Mouse (Mus musculus) hindbrain, embryonic 10.5 days (tissue): ENCODE results near the gene Alg9. TPM values are rescaled to one million over a fixed set of nuclear protein-coding genes. Genes with fewer than 3 reads are reported as not detected.

Experiments used
- DNase-seq: peaks from one replicate; pipeline ENCODE4 v3.0.0-alpha.2; 2017; ENCODE audit warnings: low spot score
- H3K27ac ChIP-seq: fragments of 300-500 bp; sonication (generic); 2 replicates; pipeline ENCODE4 v1.5.1; 2016; ENCODE audit warnings: mild to moderate bottlenecking, moderate library complexity
- H3K27me3 ChIP-seq: fragments of 300-500 bp; sonication (generic); 2 replicates; pipeline ENCODE4 v1.6.1; 2016; ENCODE audit warnings: mild to moderate bottlenecking; ENCODE audit not compliant: poor library complexity, insufficient read depth, severe bottlenecking
- H3K36me3 ChIP-seq: fragments of 300-500 bp; sonication (generic); 2 replicates; pipeline ENCODE4 v1.6.1; 2016; ENCODE audit warnings: mild to moderate bottlenecking, moderate library complexity
- H3K4me1 ChIP-seq: fragments of 300-500 bp; sonication (generic); replicated peaks from 2 replicates; pipeline ENCODE4 v1.6.1; 2016; ENCODE audit warnings: mild to moderate bottlenecking
- H3K4me3 ChIP-seq: fragments of 300-500 bp; sonication (generic); 2 replicates; pipeline ENCODE4 v1.5.1; 2016; ENCODE audit warnings: mild to moderate bottlenecking, moderate library complexity
- H3K9me3 ChIP-seq: fragments of 300-500 bp; sonication (generic); 2 replicates; pipeline ENCODE4 v1.6.1; 2016; ENCODE audit warnings: mild to moderate bottlenecking, moderate library complexity
- WGBS: fragments of 180-500 bp; shearing (Covaris S2); methylation state at CpG from one replicate; pipeline ENCODE4 v1.1.7; 2016; 5-methylcytosine and 5-hydroxymethylcytosine counted together
- polyA plus RNA-seq: library from polyadenylated mRNA; unstranded; fragments of >200 nt; fragmentation: Nextera tagmentation; extraction: Ambion mirVana; gene quantifications from 2 replicates; pipeline ENCODE4 v1.2.1, GENCODE M21; 2016

Gene Alg9
- polyA plus RNA-seq, 1 experiment from 2014 or later: 42.5 TPM

DNA sequence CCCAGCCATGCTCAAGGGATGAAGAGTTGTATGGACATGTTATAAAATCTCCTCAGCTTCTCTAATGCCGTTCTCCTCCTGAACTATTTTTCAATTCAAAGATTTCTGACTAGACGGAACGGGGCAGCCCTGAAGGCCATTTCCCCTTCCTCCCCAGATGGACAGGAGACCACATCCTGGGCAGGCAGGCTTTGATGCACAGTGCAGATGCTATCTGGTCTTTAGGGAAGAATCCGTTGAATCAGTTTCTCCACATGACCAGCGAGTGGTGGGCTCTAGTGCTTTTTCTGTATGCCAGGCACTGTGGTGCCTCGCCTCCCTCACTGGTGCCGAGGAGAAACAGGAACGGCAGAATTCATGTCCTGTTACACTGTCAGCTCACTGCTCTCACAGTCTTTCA, 59.0 kb downstream of the Alg9 start:
- Histone ChIP-seq H3K27ac (no peak overlapping the region), H3K27me3 (no peaks in the 10 kb centered on the region), H3K4me1 (no peaks in the 10 kb centered on the region), H3K36me3 (peaks cover 32% of the 10 kb centered on the region), H3K4me3 (no peak overlapping the region), H3K9me3 (no peaks in the 10 kb centered on the region)
- no peak for DNase-seq
- 87% methylated on average over 8 of the region's 8 CpGs for WGBS

DNA sequence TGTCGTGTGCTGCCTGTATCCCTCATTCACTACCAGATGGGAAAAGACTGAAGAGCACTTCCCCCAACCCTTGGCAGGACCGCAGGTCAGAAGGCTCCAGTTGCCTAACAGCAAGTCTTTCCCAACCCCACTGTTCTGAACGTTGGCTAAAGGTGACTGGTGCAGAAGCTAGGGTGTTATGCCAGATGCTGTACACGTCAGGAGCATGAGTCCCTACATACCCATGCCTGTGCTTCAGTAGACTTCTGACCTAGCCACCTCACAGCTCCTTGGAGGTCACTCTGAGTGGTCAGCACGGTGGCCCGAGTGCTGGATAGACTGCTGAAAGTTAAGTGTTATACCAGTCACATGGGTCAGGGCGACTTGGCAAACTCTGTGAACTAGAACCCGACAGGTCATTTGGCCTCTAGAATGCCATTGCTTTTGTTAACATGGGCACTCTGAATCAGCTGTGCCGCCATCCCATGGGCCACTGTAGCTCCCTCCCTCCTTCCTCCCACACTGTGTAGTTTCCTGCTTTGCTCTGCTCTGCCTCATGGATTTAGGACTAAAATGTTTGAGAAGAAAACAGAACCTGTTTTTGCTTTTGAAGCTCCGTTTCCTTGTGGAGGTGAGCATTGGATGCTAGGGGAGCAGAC, 60.4 kb downstream of the Alg9 start:
- no peak overlapping the region for H3K27ac ChIP-seq
- H3K9me3 ChIP-seq: no peaks in the 10 kb centered on the region
- H3K36me3 ChIP-seq: peaks cover 32% of the 10 kb centered on the region
- 90% methylated on average over 10 of the region's 10 CpGs for WGBS
- DNase-seq: no peak
- H3K4me3 ChIP-seq: no peak overlapping the region
- no peaks in the 10 kb centered on the region for H3K4me1 ChIP-seq
- no peaks in the 10 kb centered on the region for H3K27me3 ChIP-seq

DNA sequence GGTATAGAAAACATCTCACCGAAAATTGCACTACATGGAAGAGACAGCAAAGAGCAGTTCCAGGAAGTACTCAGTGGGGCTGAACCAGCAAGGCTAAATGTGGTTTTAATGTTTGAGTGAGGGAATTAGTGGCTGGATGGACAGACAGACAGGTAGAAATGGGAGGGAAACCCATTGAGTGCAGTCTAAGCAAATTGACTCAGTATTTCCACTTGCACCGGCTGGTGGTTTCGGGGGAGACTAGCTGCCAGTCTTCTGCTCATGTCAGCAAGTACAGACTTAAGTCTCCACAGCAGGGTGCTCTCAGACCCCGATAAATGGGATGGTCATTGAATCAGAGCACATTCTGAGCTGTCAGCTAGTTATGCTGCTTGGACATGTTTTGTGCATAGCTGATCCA, 61.3 kb downstream of the Alg9 start:
- WGBS: 92% methylated on average over 4 of the region's 4 CpGs
- no peak for DNase-seq

DNA sequence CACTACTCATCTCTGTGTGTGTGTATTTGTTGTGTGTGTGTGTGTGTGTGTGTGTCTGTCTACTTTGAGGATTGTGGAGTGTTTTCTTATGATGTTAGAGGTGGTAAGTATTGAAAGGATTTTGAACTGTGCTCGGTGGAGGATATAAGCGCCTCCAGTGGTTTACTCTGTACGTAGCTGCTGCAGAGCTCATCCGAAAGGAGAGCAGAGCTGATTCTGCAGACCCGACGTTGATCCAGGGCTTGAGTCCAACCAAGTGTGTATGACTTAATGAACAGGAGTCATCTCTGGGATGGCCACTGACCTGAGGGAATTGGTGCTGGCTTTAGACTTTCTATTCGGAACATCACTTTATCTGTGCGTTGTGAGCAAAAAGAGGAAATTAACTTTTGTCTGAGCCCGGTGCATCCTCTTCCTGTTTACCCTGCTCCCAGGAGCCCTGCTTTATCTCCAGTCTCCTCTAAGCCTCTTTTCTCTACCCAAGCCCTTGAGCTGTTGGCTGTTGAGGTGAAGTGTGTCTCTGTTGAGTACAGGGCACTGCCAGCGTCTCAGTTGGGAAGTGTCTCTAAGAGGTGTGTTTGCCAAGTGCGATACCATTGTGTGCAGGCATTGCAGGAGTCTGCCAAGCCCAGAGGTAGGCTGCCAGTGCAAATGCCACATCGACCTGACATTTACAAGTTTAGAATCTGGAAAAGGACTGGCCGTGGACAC, 66.4 kb downstream of the Alg9 start:
- no peaks in the 10 kb centered on the region for H3K4me1 ChIP-seq
- no peaks in the 10 kb centered on the region for H3K9me3 ChIP-seq
- H3K4me3 ChIP-seq: no peak overlapping the region
- H3K36me3 ChIP-seq: peaks cover 28% of the 10 kb centered on the region
- H3K27ac ChIP-seq: no peak overlapping the region
- DNase-seq: no peak
- H3K27me3 ChIP-seq: no peaks in the 10 kb centered on the region
- 91% methylated on average over 13 of the region's 13 CpGs for WGBS

More for the DNA sequence above, 61.3 kb downstream of the Alg9 start:
- Histone ChIP-seq H3K27me3 (no peaks in the 10 kb centered on the region), H3K4me3 (no peak overlapping the region), H3K27ac (no peak overlapping the region), H3K9me3 (no peaks in the 10 kb centered on the region), H3K36me3 (peaks cover 32% of the 10 kb centered on the region), H3K4me1 (no peaks in the 10 kb centered on the region)

DNA sequence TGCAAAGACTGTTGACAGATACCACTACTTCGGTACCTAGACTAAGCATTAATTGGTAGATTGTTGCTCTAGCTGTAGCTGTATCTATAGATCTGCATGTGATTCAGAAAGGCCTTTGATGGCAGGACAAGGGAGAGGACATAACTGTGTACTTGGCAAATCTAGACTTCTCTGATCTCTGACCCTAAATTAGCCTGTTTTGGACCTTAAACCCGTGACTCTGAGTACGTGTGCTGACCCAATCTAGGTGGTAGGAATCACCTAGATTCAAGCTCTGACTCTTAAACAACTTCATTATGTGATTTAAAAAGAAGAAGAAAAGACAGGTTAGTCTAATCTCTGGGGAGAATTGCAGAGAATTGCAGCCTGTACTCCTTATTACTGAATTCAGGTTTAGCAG, 70.3 kb downstream of the Alg9 start, which contains the start of gene Ppp2r1b:
Ppp2r1b (plus strand) TSS at position 221 of the 400 bp plus-strand sequence.
- 95% methylated on average over 3 of the region's 3 CpGs for WGBS
- no peak within 1 kb of the TSS for H3K4me3 ChIP-seq
- no peak for DNase-seq
- no peak within 1 kb of the TSS for H3K27ac ChIP-seq
- H3K36me3 ChIP-seq: peaks cover 24% of the 10 kb centered on the region
- H3K4me1 ChIP-seq: peaks cover 4% of the 10 kb centered on the region; the same call in 1 of the 2 replicates
- no peaks in the 10 kb centered on the region for H3K27me3 ChIP-seq
- no peaks in the 10 kb centered on the region for H3K9me3 ChIP-seq

DNA sequence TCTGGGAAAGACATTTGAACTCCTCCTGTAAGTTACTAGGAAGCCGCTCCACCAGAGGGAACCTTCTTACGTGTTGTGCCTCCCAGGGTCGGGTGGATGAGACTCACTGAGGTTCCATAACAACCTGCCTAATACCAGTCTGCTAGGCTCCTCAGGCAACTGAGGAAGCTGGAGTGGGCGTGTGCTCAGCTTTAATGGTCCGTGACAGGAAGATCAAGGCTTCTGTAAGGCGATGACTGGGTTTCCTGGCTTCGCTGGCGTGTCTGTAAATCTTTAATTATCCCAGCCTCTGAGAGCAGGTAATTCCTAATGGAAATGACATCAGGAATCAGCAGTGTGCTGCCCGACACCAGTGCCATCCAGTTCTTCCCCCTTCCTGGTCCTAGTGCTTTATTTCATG, 70.7 kb downstream of the Alg9 start:
- Histone ChIP-seq H3K4me3 (no peak overlapping the region), H3K27me3 (0 out of 2 replicates have a peak, but pooled peaks cover under 1% of the 10 kb centered on the region), H3K27ac (no peak overlapping the region), H3K36me3 (peaks cover 24% of the 10 kb centered on the region), H3K4me1 (peaks cover 9% of the 10 kb centered on the region; the same call in 1 of the 2 replicates), H3K9me3 (no peaks in the 10 kb centered on the region)
- DNase-seq: no peak
- 72% methylated on average over 9 of the region's 9 CpGs for WGBS

DNA sequence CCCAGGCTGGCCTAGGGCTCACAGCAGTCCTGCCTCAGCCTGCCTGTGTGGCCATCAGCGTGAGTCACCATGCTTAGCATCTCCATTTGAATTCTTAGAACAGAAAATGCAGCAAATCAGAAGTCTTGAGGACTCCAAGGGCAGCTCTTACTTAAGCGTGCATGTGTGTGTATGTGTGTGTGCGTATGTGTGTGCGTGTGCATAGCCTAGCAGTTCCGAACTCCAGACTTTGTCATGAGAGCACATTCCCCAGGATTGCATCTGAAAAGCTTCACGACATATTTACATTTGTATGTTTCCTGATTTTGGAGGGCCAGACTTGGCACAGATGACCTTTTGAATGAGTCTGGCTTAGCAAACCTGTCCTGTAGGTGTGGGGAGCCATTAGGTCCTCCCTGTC, 72.3 kb downstream of the Alg9 start:
- no peak overlapping the region for H3K27ac ChIP-seq
- no peak overlapping the region for H3K4me3 ChIP-seq
- 91% methylated on average over 6 of the region's 6 CpGs for WGBS
- no peaks in the 10 kb centered on the region for H3K9me3 ChIP-seq
- H3K4me1 ChIP-seq: peaks cover 14% of the 10 kb centered on the region; the same call in 1 of the 2 replicates
- no peak for DNase-seq
- H3K27me3 ChIP-seq: 0 out of 2 replicates have a peak, but pooled peaks cover 5% of the 10 kb centered on the region
- peaks cover 24% of the 10 kb centered on the region for H3K36me3 ChIP-seq

DNA sequence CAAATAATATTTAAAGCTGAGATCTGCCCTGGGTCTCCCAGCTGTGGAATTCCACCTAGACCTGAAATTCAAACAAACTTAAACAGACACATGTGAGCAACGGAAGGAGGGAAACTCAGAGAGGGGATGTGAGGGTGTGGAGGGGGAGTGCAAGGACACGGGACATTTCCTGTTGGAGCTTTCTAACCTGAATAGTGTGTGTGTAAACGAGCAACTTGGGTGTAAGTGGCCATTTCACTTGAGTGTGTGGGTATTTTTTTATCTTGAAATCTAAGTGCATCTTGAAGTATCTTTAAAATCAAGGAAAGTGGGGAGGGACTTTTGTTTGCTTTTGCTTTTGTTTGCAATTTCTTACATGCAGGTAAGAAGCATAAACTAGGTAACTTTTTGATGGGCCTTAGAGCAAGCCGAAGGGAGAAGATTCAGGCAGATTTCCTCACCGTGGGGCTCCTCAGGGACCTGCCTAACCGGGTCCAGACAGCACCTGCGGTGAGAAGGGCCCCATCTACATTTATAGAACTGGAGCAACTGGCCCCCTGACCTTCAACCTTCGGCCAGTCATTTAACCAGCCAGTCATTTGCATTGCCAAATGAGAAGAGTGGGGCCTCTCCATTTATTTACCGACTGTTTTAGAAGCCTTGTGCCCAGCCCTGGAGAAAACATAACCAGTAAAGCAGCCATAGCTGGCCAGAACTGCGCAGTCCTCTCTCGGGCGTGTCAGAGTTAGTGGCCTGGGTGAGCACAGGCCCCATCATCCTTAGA, 73.0 kb downstream of the Alg9 start:
- no peak for DNase-seq
- 71% methylated on average over 12 of the region's 12 CpGs for WGBS
- Histone ChIP-seq H3K27ac (no peak overlapping the region), H3K9me3 (no peaks in the 10 kb centered on the region), H3K27me3 (0 out of 2 replicates have a peak, but pooled peaks cover 5% of the 10 kb centered on the region), H3K36me3 (peaks cover 21% of the 10 kb centered on the region), H3K4me3 (no peak overlapping the region), H3K4me1 (peaks cover 18% of the 10 kb centered on the region)

DNA sequence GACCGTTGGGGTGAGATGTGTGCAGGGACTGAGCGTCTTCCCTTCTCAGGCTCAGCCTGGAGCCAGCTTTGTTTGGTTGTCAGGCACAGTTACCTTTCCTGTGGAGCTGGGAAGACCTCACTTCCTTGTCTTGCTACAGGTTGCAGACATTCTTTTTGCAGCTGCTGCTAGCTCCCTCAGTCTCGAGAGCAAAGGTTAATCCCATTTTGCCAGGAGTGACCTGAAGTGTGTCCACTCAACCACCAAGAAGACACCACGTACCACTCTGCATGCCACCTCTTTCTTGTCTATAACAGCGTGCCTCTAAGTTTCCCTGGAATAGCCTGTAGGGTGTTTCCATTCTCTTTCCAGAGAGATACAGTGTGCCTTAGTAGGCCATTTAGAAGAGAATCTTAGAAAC, 74.0 kb downstream of the Alg9 start:
- H3K4me1 ChIP-seq: peaks cover 24% of the 10 kb centered on the region
- no peak overlapping the region for H3K4me3 ChIP-seq
- 0 out of 2 replicates have a peak, but pooled peaks cover 5% of the 10 kb centered on the region for H3K27me3 ChIP-seq
- DNase-seq: no peak
- H3K36me3 ChIP-seq: peaks cover 12% of the 10 kb centered on the region
- 71% methylated on average over 5 of the region's 5 CpGs for WGBS
- no peak overlapping the region for H3K27ac ChIP-seq
- H3K9me3 ChIP-seq: no peaks in the 10 kb centered on the region

DNA sequence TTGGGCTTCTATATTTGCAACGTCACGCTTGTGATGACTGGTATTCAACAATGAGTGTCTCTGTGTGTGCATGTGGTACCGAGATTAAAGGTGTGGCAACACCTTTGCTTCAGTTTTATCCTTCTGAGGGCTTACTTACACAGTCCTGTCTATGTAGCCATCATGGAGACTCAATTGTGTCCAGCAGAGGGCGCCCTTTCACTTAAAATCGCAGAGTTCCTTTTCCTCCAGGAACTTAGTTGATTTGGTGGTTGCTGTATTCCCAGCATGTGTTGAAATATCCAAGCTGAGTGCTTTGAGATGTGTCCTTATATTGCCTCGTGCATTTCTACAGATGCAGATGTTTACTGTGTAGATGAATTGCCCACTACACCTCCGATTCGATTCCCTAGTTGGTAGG, 74.4 kb downstream of the Alg9 start:
- Histone ChIP-seq H3K4me3 (no peak overlapping the region), H3K27me3 (0 out of 2 replicates have a peak, but pooled peaks cover 5% of the 10 kb centered on the region), H3K9me3 (no peaks in the 10 kb centered on the region), H3K27ac (no peak overlapping the region), H3K36me3 (peaks cover 8% of the 10 kb centered on the region), H3K4me1 (peaks cover 28% of the 10 kb centered on the region)
- WGBS: 24% methylated on average over 8 of the region's 8 CpGs
- DNase-seq: peak; percentile 88

DNA sequence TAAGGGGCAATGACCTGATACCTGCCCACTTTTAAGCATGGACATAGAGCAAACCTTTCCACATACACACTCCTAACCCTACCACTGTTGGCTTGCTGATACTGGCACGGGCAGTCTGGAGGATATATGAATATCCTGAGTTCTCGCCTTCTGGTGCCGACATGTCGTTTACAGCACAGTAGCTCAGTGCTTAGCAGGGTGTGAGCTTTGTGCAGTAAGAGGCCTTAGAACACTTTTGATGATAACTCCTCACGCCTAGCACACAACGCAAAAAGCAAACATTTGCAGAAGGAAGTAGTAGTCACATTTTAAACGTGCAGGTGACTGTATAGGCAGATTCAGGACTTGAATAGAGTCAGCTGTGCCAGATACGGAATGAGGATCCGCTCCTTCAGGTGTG, 74.9 kb downstream of the Alg9 start:
- H3K9me3 ChIP-seq: no peaks in the 10 kb centered on the region
- no peak for DNase-seq
- H3K36me3 ChIP-seq: peaks cover 3% of the 10 kb centered on the region; the same call in 1 of the 2 replicates
- H3K27ac ChIP-seq: no peak overlapping the region
- 0 out of 2 replicates have a peak, but pooled peaks cover 5% of the 10 kb centered on the region for H3K27me3 ChIP-seq
- peaks cover 33% of the 10 kb centered on the region for H3K4me1 ChIP-seq
- H3K4me3 ChIP-seq: no peak overlapping the region
- WGBS: 83% methylated on average over 9 of the region's 9 CpGs

DNA sequence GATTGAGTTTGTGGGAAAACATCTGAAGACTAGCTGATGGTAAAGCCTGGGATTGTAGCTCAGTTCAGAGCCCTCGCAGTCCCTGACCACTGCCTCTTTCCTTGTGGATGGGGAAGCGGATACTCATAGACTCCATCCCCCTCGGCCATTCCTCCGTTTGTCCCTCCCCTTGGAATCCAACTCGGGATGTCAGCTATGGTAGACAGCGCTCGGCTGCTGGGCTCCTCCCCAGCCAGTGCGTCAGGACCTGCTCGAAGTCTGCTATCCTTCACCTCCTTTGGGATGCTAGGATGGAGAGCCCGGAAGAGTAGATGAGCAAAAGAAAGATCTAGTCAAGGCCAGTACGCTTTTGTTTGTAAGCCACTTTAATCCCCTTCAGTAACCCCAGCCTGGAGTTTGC, 75.5 kb downstream of the Alg9 start:
- DNase-seq: no peak
- Histone ChIP-seq H3K27me3 (0 out of 2 replicates have a peak, but pooled peaks cover 5% of the 10 kb centered on the region), H3K36me3 (no peaks in the 10 kb centered on the region), H3K4me3 (no peak overlapping the region), H3K4me1 (peaks cover 33% of the 10 kb centered on the region), H3K27ac (no peak overlapping the region), H3K9me3 (no peaks in the 10 kb centered on the region)
- 30% methylated on average over 11 of the region's 11 CpGs for WGBS
